In genomic region chr7:25439124-25439822, GRCm38 (mm10) we compare ENCODE assay signal across 35 mouse cellular contexts. TPM values are rescaled to one million over a fixed set of nuclear protein-coding genes. Genes with fewer than 3 reads are reported as not detected.
DNase-seq lines count a peak whose midpoint lies in the region; ATAC-seq and TF ChIP-seq lines count a peak whose summit lies in the region.
"Had no signal": no experiment of that assay in that cellular context is flagged by ENCODE, and none has a peak within 500 bp of the region (broad histone marks: within the 10 kb centered on the region; RNA-seq: fewer than 3 reads in every experiment).

No protein-coding gene starts in this region.

- H3K9me3 ChIP-seq in lung, embryonic 14.5 days (ENCODE audit: low read depth, low read length), result no peaks in the 10 kb centered on the region
- no peaks in the 10 kb centered on the region for H3K9me3 ChIP-seq in stomach, embryonic 16.5 days (replicated peaks; ENCODE audit: control insufficient read depth, low read length)
- H3K9me3 ChIP-seq: embryonic facial prominence, embryonic 12.5 days; G1E; heart, embryonic 13.5 days; hindbrain, embryonic 10.5 days; kidney, embryonic 15.5 days; limb, embryonic 10.5 days; limb, embryonic 15.5 days; liver, embryonic 13.5 days; midbrain, embryonic 15.5 days; neural tube, embryonic 15.5 days had no signal

- no peak overlapping the region for H3K4me2 ChIP-seq in lung, embryonic 14.5 days
- H3K4me2 ChIP-seq in stomach, embryonic 16.5 days (ENCODE audit: low read depth, low read length), result no peak overlapping the region
- H3K4me2 ChIP-seq: embryonic facial prominence, embryonic 12.5 days; heart, embryonic 13.5 days; kidney, embryonic 15.5 days; limb, embryonic 15.5 days; liver, embryonic 13.5 days; midbrain, embryonic 15.5 days; neural tube, embryonic 15.5 days had no signal

- no peak for ATAC-seq in lung, embryonic 14.5 days (ENCODE audit: insufficient read depth)
- 0 out of 2 replicates have a peak, but pooled peaks have one; percentile 34 for ATAC-seq in stomach, embryonic 16.5 days (ENCODE audit: insufficient read depth, low FRiP score)
- ATAC-seq: forebrain, embryonic 16.5 days; hindbrain, embryonic 16.5 days; midbrain, embryonic 15.5 days had no signal

- no peaks in the 10 kb centered on the region for H3K4me1 ChIP-seq in lung, embryonic 14.5 days (ENCODE audit: insufficient read depth)
- H3K4me1 ChIP-seq in lung, adult 2 months (ENCODE audit: control insufficient read depth, insufficient read depth, low read length), result peaks cover 31% of the 10 kb centered on the region
- H3K4me1 ChIP-seq in stomach, embryonic 16.5 days (ENCODE audit: control insufficient read depth, insufficient read depth, low read length), result peaks cover 7% of the 10 kb centered on the region; the same call in 1 of the 2 replicates
- H3K4me1 ChIP-seq: heart, embryonic 13.5 days; liver, embryonic 13.5 days; midbrain, embryonic 15.5 days had no signal

- no peaks in the 10 kb centered on the region for H3K27me3 ChIP-seq in lung, embryonic 14.5 days (ENCODE audit: insufficient read depth, low read length)
- H3K27me3 ChIP-seq in stomach, embryonic 16.5 days (ENCODE audit: control insufficient read depth, insufficient read depth, low read length), result no peaks in the 10 kb centered on the region
- H3K27me3 ChIP-seq: embryonic facial prominence, embryonic 12.5 days; heart, embryonic 13.5 days; kidney, embryonic 15.5 days; limb, embryonic 15.5 days; liver, embryonic 13.5 days; midbrain, embryonic 15.5 days; neural tube, embryonic 15.5 days had no signal

- H3K36me3 ChIP-seq in lung, embryonic 14.5 days (ENCODE audit: insufficient read depth), result no peaks in the 10 kb centered on the region
- no peaks in the 10 kb centered on the region for H3K36me3 ChIP-seq in stomach, embryonic 16.5 days (ENCODE audit: control insufficient read depth, insufficient read depth, low read length)
- H3K36me3 ChIP-seq: embryonic facial prominence, embryonic 12.5 days; G1E; heart, embryonic 13.5 days; hindbrain, embryonic 10.5 days; kidney, embryonic 15.5 days; limb, embryonic 10.5 days; limb, embryonic 15.5 days; liver, embryonic 13.5 days; midbrain, embryonic 15.5 days; neural tube, embryonic 15.5 days had no signal

- H3K9ac ChIP-seq in lung, embryonic 14.5 days, result no peak overlapping the region
- H3K9ac ChIP-seq in stomach, embryonic 16.5 days (ENCODE audit: low read length), result no peak overlapping the region
- H3K9ac ChIP-seq: embryonic facial prominence, embryonic 12.5 days; heart, embryonic 13.5 days; kidney, embryonic 15.5 days; limb, embryonic 15.5 days; liver, embryonic 13.5 days; midbrain, embryonic 15.5 days; neural tube, embryonic 15.5 days had no signal

- H3K27ac ChIP-seq in gastrocnemius, adult 2 months, result peak overlapping the region; percentile 38
- 0 out of 2 replicates have a peak overlapping the region, but pooled peaks have one; percentile 55 for H3K27ac ChIP-seq in lung, embryonic 14.5 days (ENCODE audit: low read depth)
- H3K27ac ChIP-seq in stomach, embryonic 16.5 days (ENCODE audit: low read length), result peak overlapping the region; percentile 53
- H3K27ac ChIP-seq: embryonic facial prominence, embryonic 12.5 days; heart, embryonic 13.5 days; hindbrain, embryonic 10.5 days; kidney, embryonic 15.5 days; layer of hippocampus, adult 2 months; limb, embryonic 10.5 days; limb, embryonic 15.5 days; macrophage; midbrain, embryonic 15.5 days; neural tube, embryonic 15.5 days had no signal

- TF ChIP-seq CTCF in gastrocnemius, adult 2 months (IDR thresholded peaks at IDR 0.05), result no peak
- no peak for TF ChIP-seq CTCF in lung, embryonic 14.5 days (IDR thresholded peaks at IDR 0.05; ENCODE audit: low read depth)
- TF ChIP-seq CTCF in lung, adult 2 months (IDR thresholded peaks at IDR 0.05; ENCODE audit: insufficient read depth, low read length), result no peak

- H3K4me3 ChIP-seq in gastrocnemius, adult 2 months, result no peak overlapping the region
- H3K4me3 ChIP-seq in lung, embryonic 14.5 days (ENCODE audit: low read depth, low read length), result no peak overlapping the region
- no peak overlapping the region for H3K4me3 ChIP-seq in lung, adult 2 months (replicated peaks; ENCODE audit: extremely low read depth, low read depth, low read length)
- H3K4me3 ChIP-seq in stomach, embryonic 16.5 days (replicated peaks; ENCODE audit: low read length), result no peak overlapping the region
- H3K4me3 ChIP-seq: embryonic facial prominence, embryonic 12.5 days; heart, embryonic 13.5 days; hindbrain, embryonic 10.5 days; kidney, embryonic 15.5 days; layer of hippocampus, adult 2 months; limb, embryonic 10.5 days; limb, embryonic 15.5 days; liver, embryonic 13.5 days; midbrain, embryonic 15.5 days; neural tube, embryonic 15.5 days had no signal

- TF ChIP-seq POLR2A in lung, adult 2 months (IDR thresholded peaks at IDR 0.05; ENCODE audit: borderline replicate concordance, extremely low read depth, low read depth, low read length), result no peak

- DNase-seq in gastrocnemius, adult 2 months, result no peak
- no peak for DNase-seq in gastrocnemius, postnatal 10 days
- DNase-seq in lung, embryonic 14.5 days, result no peak
- DNase-seq in lung, adult 2 months, result no peak
- DNase-seq in lung, postnatal 10 days, result peak; percentile 29
- DNase-seq in urinary bladder, adult 18-20 months (ENCODE audit: low spot score in 2 of 2), result no peak
- no peak for DNase-seq in layer of hippocampus, postnatal 36 days
- DNase-seq: adrenal gland, postnatal 10 days; cerebellum, adult 8-10 months; cerebellum, postnatal 25 days; heart, postnatal 10 days; kidney, adult 18-20 months; kidney, postnatal 25 days; liver, embryonic 13.5 days; right cerebral cortex, adult 18-20 months had no signal

- 71% methylated on average over 8 of the region's 8 CpGs for WGBS in lung, embryonic 14.5 days
- 39% methylated on average over 8 of the region's 8 CpGs for WGBS in lung, adult 2 months
- WGBS in stomach, embryonic 16.5 days, result 70% methylated on average over 8 of the region's 8 CpGs

- intact Hi-C loops in gastrocnemius, adult 2 months (cut with DNase I), result no loop called here

RNA-seq across cellular contexts. Expression of gene Cxcl17, which starts 26.6 kb away (rescaled TPM):
- not detected for total RNA-seq in gastrocnemius, adult 2 months (2021)
- total RNA-seq in gastrocnemius, postnatal 10 days (2021), result not detected
- polyA plus RNA-seq in lung, embryonic 14.5 days (2014; fragmentation: Nextera tagmentation; extraction: Ambion mirVana), result not detected in 2 replicates
- 41.1 and 48.0 TPM in 2 replicates for polyA plus RNA-seq in lung, adult 2 months (2012; rRNA removed)
- polyA plus RNA-seq in stomach, embryonic 16.5 days (2015; fragmentation: Nextera tagmentation; extraction: Ambion mirVana), result 0.61 and 0.64 TPM in 2 replicates
- not detected for total RNA-seq in layer of hippocampus, postnatal 36 days (2021)
- total RNA-seq: adrenal gland, postnatal 10 days; G1E; gastrocnemius, adult 8-10 months; heart, postnatal 10 days; layer of hippocampus, adult 2 months; layer of hippocampus, postnatal 25 days; megakaryocyte-erythroid progenitor cell, adult 5-6 weeks had no signal
- polyA plus RNA-seq: G1E; gonadal fat pad, adult 2 months; intestine, embryonic 14.5 days; liver, embryonic 13.5 days; macrophage; spleen, adult 2 months had no signal

RNA-seq across cellular contexts. Expression of gene Ceacam1, which starts 38.1 kb away (rescaled TPM):
- total RNA-seq in gastrocnemius, adult 2 months (2021), result 1 to 10 TPM; 4.0 to 6.2 TPM
- 1 to 10 TPM; 4.9 to 7.8 TPM for total RNA-seq in gastrocnemius, postnatal 10 days (2021)
- polyA plus RNA-seq in lung, embryonic 14.5 days (2014; fragmentation: Nextera tagmentation; extraction: Ambion mirVana), result 2.3 and 2.7 TPM in 2 replicates
- 30.9 and 38.6 TPM in 2 replicates for polyA plus RNA-seq in lung, adult 2 months (2012; rRNA removed)
- 98.3 and 139 TPM in 2 replicates for polyA plus RNA-seq in stomach, embryonic 16.5 days (2015; fragmentation: Nextera tagmentation; extraction: Ambion mirVana)
- total RNA-seq in layer of hippocampus, postnatal 36 days (2021), result 1 to 10 TPM; 2.8 to 3.0 TPM
- polyA plus RNA-seq: G1E had no signal

RNA-seq across cellular contexts. Expression of gene Lipe, which starts 40.8 kb away (rescaled TPM):
- total RNA-seq in gastrocnemius, adult 2 months (2021), result 10 to 100 TPM; 13.4 to 17.9 TPM
- 10 to 100 TPM; 18.2 to 18.4 TPM for total RNA-seq in gastrocnemius, postnatal 10 days (2021)
- polyA plus RNA-seq in lung, embryonic 14.5 days (2014; fragmentation: Nextera tagmentation; extraction: Ambion mirVana), result 3.8 and 4.0 TPM in 2 replicates
- polyA plus RNA-seq in lung, adult 2 months (2012; rRNA removed), result 90.2 and 103 TPM in 2 replicates
- polyA plus RNA-seq in stomach, embryonic 16.5 days (2015; fragmentation: Nextera tagmentation; extraction: Ambion mirVana), result 10.6 and 10.9 TPM in 2 replicates
- 10 to 100 TPM in 1 of 2 experiments, 1 to 10 TPM in 1; 7.3 to 10.4 TPM for total RNA-seq in layer of hippocampus, postnatal 36 days (2021)
